Mouse (Mus musculus) midbrain, embryonic 14.5 days (tissue): ENCODE measurements at regions not wholly inside any gene's neighbourhood (a gene's known extent, or its start where the extent isn't known, plus 50 kb on each side); places are given as distances from the start of the nearest gene placed in this dataset.

Source experiments
- ATAC-seq: fragments of 200-750 bp; cut with Nextera tagmentation; 2 replicates; pipeline ENCODE4 v1.8.0; 2017; ENCODE audit warnings: moderate number of reproducible peaks, moderate library complexity; ENCODE audit not compliant: low FRiP score, low TSS enrichment
- DNase-seq: peaks from one replicate; pipeline ENCODE4 v3.0.0-alpha.2; 2015
- H3K27ac ChIP-seq: fragments of 300-500 bp; sonication (generic); replicated peaks from 2 replicates; pipeline ENCODE4 v1.5.1; 2014; ENCODE audit warnings: mild to moderate bottlenecking, low read depth, low read length, moderate library complexity
- H3K27me3 ChIP-seq: fragments of 300-500 bp; sonication (generic); 2 replicates; pipeline ENCODE4 v1.6.1; 2014; ENCODE audit warnings: low read length, control low read depth, mixed read lengths; ENCODE audit not compliant: control insufficient read depth, insufficient read depth
- H3K36me3 ChIP-seq: fragments of 300-500 bp; sonication (generic); 2 replicates; pipeline ENCODE4 v1.6.1; 2014; ENCODE audit warnings: low read length, control low read depth; ENCODE audit not compliant: control insufficient read depth, insufficient read depth
- H3K4me1 ChIP-seq: fragments of 300-500 bp; sonication (generic); 2 replicates; pipeline ENCODE4 v1.6.1; 2014; ENCODE audit warnings: mild to moderate bottlenecking, antibody characterized with exemption, low read length, control low read depth; ENCODE audit not compliant: control insufficient read depth, insufficient read depth
- H3K4me2 ChIP-seq: fragments of 300-500 bp; sonication (generic); 2 replicates; pipeline ENCODE4 v1.6.1; 2014; ENCODE audit warnings: mild to moderate bottlenecking, low read length, moderate library complexity
- H3K4me3 ChIP-seq: fragments of 300-500 bp; sonication (generic); replicated peaks from 2 replicates; pipeline ENCODE4 v1.5.1; 2014; ENCODE audit warnings: low read depth, low read length
- H3K9ac ChIP-seq: fragments of 300-500 bp; sonication (generic); replicated peaks from 2 replicates; pipeline ENCODE4 v1.6.1; 2014; ENCODE audit warnings: mild to moderate bottlenecking, low read length, moderate library complexity
- H3K9me3 ChIP-seq: fragments of 300-500 bp; sonication (generic); 2 replicates; pipeline ENCODE4 v1.6.1; 2016; ENCODE audit warnings: low read length, control low read depth, mixed read lengths; ENCODE audit not compliant: control insufficient read depth
- WGBS: fragments of 180-500 bp; shearing (Covaris S2); extraction: QIAGEN DNeasy Blood & Tissue Kit; methylation state at CpG from one replicate; pipeline ENCODE4 v1.1.7; 2014; 5-methylcytosine and 5-hydroxymethylcytosine counted together

GRCm38 (mm10) chr6:84264681-84265080 is 256.3 kb downstream of the Dysf start:
- Histone ChIP-seq H3K27ac (no peak overlapping the region), H3K9me3 (no peaks in the 10 kb centered on the region), H3K9ac (no peak overlapping the region), H3K4me3 (no peak overlapping the region), H3K36me3 (no peaks in the 10 kb centered on the region), H3K4me2 (no peak overlapping the region), H3K4me1 (no peaks in the 10 kb centered on the region), H3K27me3 (no peaks in the 10 kb centered on the region)
- 89% methylated on average over 4 of the region's 4 CpGs for WGBS
- DNase-seq, result no peak
- ATAC-seq, result no peak

DNA sequence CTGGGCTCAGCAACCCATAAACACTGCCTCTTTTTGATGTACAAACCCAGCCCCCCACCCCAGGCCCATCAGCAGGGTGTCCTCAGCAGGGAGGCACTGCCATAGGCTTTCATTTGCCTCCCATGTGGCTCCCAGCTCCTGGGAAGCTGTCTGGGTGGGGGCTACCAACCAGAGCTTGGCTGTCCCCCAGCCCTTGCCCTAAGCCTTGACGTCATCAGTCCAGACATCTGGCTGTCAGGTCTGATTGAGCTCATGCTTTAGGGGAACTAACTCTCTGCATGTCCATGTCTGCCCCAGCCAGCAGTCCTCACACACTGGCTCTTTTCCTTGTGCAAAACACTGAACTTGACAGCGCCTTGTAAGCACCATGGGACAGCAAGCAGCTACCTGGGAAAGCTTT is 255.3 kb downstream of the Dysf start:
- no peaks in the 10 kb centered on the region for H3K9me3 ChIP-seq
- H3K4me1 ChIP-seq, result no peaks in the 10 kb centered on the region
- DNase-seq (no peak), ATAC-seq (no peak)
- no peaks in the 10 kb centered on the region for H3K27me3 ChIP-seq
- no peak overlapping the region for H3K4me2 ChIP-seq
- WGBS, result 63% methylated on average over 2 of the region's 2 CpGs
- H3K9ac ChIP-seq, result no peak overlapping the region
- H3K4me3 ChIP-seq, result no peak overlapping the region
- H3K27ac ChIP-seq, result no peak overlapping the region
- no peaks in the 10 kb centered on the region for H3K36me3 ChIP-seq

DNA sequence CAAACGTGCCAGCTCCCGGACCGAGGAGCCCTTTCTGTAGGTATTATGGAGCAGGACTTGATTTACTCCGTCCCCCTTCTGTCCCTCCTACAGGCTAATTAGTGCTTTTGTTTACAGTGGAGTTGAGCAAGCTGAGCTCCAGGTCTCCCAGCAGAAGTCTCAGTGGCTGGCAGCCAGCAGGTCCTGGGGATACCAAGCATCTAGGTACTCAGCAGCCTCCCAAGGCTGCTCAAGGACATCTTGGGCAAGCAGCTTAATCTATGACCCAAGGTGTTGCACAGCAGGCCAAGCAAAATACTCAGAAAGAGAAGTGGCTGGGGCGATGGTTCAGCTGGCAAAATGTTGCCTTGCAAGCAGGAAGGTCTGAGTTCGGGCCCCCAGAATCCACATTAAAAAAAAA is 254.4 kb downstream of the Dysf start:
- WGBS, result 66% methylated on average over 6 of the region's 6 CpGs
- no peaks in the 10 kb centered on the region for H3K36me3 ChIP-seq

GRCm38 (mm10) chr6:84261483-84261882 is 253.1 kb downstream of the Dysf start:
- no peak overlapping the region for H3K9ac ChIP-seq
- no peak for ATAC-seq
- no peak overlapping the region for H3K4me2 ChIP-seq
- no peaks in the 10 kb centered on the region for H3K4me1 ChIP-seq
- DNase-seq, result no peak
- no peaks in the 10 kb centered on the region for H3K36me3 ChIP-seq
- no peak overlapping the region for H3K27ac ChIP-seq
- no peaks in the 10 kb centered on the region for H3K9me3 ChIP-seq
- 93% methylated on average over 3 of the region's 3 CpGs for WGBS
- H3K27me3 ChIP-seq, result no peaks in the 10 kb centered on the region
- no peak overlapping the region for H3K4me3 ChIP-seq

More for the DNA sequence above, 254.4 kb downstream of the Dysf start:
- ATAC-seq, result no peak
- Histone ChIP-seq H3K4me2 (no peak overlapping the region), H3K27ac (no peak overlapping the region), H3K27me3 (no peaks in the 10 kb centered on the region), H3K9me3 (no peaks in the 10 kb centered on the region), H3K4me3 (no peak overlapping the region), H3K9ac (no peak overlapping the region), H3K4me1 (no peaks in the 10 kb centered on the region)
- DNase-seq, result no peak
